Mouse (Mus musculus): ENCODE measurements at regions not wholly inside any gene's neighbourhood (a gene's known extent, or its start where the extent isn't known, plus 50 kb on each side); places are given as distances from the start of the nearest gene placed in this dataset.
"Not testable (repeated sequence)": the region's sequence is repeated elsewhere in the genome, so short reads cannot be mapped to it uniquely, and the experiment has no call there.

GRCm38 (mm10) chr5:109842186-109842978, 80.8 kb upstream of the Gm15446 start:
- DNase-seq (ENCODE audit: low read depth, low spot score), result not testable (repeated sequence)

- DNase-seq (ENCODE audit: low read depth, low spot score), result not testable (repeated sequence)
Observed at GRCm38 (mm10) chr5:109844236-109844635, 79.0 kb upstream of the Gm15446 start.

GRCm38 (mm10) chr5:109844753-109845186, 78.4 kb upstream of the Gm15446 start:
- DNase-seq (ENCODE audit: low read depth, low spot score), result peak; percentile 87

DNA sequence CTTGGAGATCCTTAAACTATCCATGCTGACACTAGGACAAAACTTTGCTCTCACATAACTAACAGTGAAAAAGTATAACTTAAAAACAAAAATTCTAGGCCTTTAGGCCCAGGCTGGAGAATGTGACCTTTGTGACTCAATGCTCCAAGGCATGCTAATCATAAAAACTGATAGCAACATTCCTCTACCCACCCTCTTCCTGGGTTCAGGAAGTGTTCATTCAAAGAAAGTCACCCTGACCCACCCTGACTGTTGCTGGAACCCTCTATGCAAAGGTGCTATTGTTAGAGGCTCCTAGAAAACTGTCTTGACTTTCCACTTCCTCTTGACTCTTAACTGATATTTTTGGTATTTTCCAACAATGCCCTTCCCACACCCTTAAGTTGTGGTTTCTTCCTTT, 72.0 kb upstream of the Gm15446 start:
- DNase-seq (ENCODE audit: low read depth, low spot score), result not testable (repeated sequence)

GRCm38 (mm10) chr5:109860402-109860801, 62.8 kb upstream of the Gm15446 start:
- no peak for DNase-seq (ENCODE audit: low read depth, low spot score)

GRCm38 (mm10) chr5:109864517-109864916, 58.7 kb upstream of the Gm15446 start:
- DNase-seq (ENCODE audit: low read depth, low spot score), result not testable (repeated sequence)

GRCm38 (mm10) chr5:109865628-109866027, 57.6 kb upstream of the Gm15446 start:
- no peak for DNase-seq (ENCODE audit: low read depth, low spot score)

GRCm38 (mm10) chr5:109866337-109867126, 56.7 kb upstream of the Gm15446 start:
- DNase-seq (ENCODE audit: low read depth, low spot score), result peak; percentile 94

DNA sequence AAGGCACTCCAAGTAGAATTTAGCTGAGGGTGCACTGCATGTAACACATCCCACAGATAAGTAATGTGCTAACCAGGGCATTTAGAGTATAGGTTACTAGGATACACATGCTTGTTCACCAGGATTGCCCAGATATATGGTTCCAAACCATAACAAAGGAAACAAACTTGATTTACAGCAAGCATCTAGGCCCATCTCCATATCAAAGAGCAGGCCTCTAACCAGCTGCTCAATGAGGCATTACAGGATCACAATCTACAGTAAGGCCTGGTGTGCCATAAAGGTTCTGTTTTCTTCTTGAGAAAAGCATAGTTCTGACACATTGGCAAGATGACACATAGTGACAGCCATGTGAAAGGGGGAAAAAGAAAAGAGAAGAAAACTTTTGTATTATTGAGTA, 56.0 kb upstream of the Gm15446 start:
- not testable (repeated sequence) for DNase-seq (ENCODE audit: low read depth, low spot score)

Data from CD4-positive, CD25-positive, alpha-beta regulatory T cell, adult 2 months (primary cell).